Mouse (Mus musculus): ENCODE data around the gene C130050O18Rik. TPM values are rescaled to one million over a fixed set of nuclear protein-coding genes. Genes with fewer than 3 reads are reported as not detected.
A peak's percentile ranks its signal among the peaks of the same experiment; 100 is the strongest.

The C130050O18Rik gene
- total RNA-seq, 1 experiment from 2014 or later, result 3.3 TPM

DNA sequence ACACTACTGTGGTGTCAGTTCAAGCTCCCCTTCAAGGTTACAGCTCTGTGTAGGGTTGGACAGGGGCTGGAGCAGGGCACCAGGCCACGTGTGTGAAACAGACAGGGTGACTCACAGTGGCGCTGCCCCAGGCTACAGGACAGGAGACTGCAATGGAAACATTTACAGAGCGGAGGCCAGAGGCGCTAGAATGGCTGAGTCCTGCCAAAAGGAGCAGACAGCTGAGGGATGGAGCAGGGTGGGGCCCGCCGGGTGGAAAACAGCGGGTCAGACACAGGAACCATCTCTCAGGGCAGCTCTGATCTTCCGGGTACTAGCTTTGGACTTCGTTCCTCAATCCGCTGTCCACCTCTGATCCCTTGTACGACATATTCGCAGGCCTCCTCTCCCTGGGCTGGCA lies 4.3 kb downstream of the C130050O18Rik start:
- ATAC-seq (replicated peaks in 1 of 2; ENCODE audit: insufficient read depth in 1 of 2, low FRiP score in 2 of 2, low TSS enrichment in 1 of 2, low read depth in 1 of 2, poor library complexity in 2 of 2, severe bottlenecking in 2 of 2), result no peak

DNA sequence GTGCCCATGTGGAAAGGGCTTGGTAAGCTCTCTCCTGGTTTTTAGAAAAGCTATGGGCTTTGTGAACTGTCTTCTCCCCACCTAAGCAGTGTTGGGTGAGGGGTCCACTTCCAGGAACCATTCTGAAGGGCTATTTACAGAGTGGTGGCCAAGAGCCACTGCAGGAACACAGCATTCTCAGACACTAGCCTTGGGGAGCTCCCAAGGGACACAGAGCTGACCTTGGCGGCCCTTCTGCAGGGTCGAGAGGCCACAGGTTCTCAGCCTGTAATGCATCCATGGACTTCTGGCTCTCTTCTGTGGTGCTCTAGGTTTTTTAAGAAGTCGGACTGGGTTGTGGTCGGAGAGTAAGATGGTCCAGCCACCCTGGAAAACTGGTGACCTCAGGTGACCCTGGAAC lies 5.0 kb downstream of the C130050O18Rik start:
- no peak for ATAC-seq (replicated peaks in 1 of 2; ENCODE audit: insufficient read depth in 1 of 2, low FRiP score in 2 of 2, low TSS enrichment in 1 of 2, low read depth in 1 of 2, poor library complexity in 2 of 2, severe bottlenecking in 2 of 2)

DNA sequence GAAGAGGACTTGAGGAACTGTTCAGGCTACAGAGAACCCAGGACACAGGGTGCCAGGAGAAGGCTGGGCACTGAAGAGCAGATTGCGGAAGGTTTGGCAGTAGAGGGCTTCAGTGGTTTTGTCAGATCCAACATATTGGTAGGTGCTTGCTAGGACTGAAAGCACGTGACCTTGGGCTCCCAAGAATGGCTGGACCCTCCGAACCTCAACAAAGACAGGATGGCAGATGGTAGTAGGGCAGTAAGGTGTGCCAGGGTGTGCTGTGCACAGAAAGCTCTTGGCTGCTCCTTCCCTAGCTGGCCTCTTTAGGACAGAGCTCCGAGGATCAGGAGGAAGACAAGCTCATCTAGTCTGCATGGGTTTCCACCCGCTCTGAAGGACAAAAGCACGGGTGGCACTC lies 6.0 kb downstream of the C130050O18Rik start:
- ATAC-seq (replicated peaks in 1 of 2; ENCODE audit: insufficient read depth in 1 of 2, low FRiP score in 2 of 2, low TSS enrichment in 1 of 2, low read depth in 1 of 2, poor library complexity in 2 of 2, severe bottlenecking in 2 of 2), result no peak

DNA sequence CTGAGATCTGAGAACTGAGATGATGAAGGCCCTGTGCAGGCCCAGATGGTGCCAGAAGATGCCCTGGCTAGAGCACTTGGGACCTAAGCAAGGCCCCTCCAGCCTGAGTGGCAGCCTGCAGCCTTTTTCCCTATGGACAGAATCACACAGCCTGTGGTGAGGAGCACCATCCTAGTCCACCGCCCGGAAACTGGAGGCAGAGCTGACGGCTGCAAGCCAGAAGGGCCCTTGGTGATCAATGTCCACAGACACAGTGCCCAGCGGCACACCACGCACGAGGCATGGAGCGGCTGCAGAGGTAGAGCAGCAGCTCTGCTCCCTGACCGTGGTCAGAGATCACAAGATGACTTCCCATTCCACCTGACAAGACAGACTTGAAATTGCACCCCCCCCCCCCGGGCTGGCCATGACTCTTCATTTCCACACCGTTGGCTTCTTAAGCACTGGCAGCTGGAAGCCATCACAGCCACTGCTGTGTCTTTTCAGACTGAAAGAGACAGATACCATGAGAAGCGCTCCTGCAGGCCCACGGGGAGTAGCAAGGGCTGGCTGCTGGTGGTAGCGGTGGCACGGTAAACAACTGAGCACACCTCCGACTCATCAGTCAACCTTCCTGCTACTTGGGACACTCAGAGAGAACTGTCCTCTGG lies 6.7 kb downstream of the C130050O18Rik start:
- ATAC-seq (replicated peaks in 1 of 2; ENCODE audit: insufficient read depth in 1 of 2, low FRiP score in 2 of 2, low TSS enrichment in 1 of 2, low read depth in 1 of 2, poor library complexity in 2 of 2, severe bottlenecking in 2 of 2), result no peak

DNA sequence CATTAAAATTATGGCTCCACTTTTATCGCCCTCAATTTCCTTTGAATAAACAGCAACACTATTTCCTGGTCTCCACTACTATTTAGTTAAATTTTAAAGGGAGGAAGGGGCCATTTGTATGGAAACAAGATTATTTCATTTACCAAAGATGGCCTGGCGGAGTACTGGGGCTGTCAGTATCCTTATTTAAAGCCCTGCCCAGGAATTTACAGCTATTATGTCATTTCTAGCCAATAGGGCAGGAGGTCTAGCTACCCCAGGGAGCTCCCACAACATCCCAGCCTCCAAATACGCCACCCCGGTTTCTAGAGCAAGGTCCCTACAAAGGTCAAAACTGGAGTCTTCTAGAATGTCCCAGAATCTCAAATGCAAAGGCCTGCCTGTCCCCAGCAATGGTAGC lies 8.5 kb downstream of the C130050O18Rik start:
- ATAC-seq (replicated peaks in 1 of 2; ENCODE audit: insufficient read depth in 1 of 2, low FRiP score in 2 of 2, low TSS enrichment in 1 of 2, low read depth in 1 of 2, poor library complexity in 2 of 2, severe bottlenecking in 2 of 2), result no peak

DNA sequence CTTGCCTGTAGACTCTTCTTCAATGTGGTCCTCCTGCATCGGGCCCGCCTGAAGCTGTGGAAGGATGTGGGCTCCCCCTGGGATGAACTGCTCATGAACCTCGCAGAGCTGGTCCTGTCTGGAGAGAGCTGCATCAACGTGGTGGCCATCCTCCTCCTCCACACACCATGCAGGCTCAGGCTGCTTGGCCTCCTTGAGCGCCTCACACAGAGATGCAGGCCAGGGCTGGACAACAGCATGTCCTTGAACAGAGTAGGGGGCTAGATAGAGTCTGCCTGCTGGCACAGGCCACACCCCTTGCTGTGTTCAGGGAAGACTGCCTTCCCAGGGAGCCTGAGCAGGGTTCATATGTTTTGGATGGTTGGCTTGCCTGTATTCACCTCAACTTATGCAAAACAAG lies 9.9 kb downstream of the C130050O18Rik start:
- no peak for ATAC-seq (replicated peaks in 1 of 2; ENCODE audit: insufficient read depth in 1 of 2, low FRiP score in 2 of 2, low TSS enrichment in 1 of 2, low read depth in 1 of 2, poor library complexity in 2 of 2, severe bottlenecking in 2 of 2)

DNA sequence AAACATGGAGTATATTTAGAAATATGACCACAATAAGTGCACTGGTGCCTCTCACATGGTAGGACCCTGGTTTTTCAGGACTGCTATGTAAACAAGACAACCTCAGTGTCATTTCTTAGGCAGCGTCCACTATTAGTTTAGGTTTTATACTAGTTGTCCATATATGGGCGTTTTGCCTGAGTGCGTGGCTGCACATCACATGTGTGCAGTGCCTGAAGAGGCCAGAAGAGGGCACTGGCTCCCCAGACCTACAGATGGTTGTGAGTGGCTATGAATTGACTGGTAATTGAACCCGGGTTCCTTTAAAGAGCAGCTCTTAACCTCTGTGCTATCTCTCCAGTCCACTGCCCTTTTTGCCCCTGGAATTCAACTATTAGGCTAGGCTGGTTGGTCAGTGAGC lies 11.9 kb downstream of the C130050O18Rik start:
- no peak for ATAC-seq (replicated peaks in 1 of 2; ENCODE audit: insufficient read depth in 1 of 2, low FRiP score in 2 of 2, low TSS enrichment in 1 of 2, low read depth in 1 of 2, poor library complexity in 2 of 2, severe bottlenecking in 2 of 2)

DNA sequence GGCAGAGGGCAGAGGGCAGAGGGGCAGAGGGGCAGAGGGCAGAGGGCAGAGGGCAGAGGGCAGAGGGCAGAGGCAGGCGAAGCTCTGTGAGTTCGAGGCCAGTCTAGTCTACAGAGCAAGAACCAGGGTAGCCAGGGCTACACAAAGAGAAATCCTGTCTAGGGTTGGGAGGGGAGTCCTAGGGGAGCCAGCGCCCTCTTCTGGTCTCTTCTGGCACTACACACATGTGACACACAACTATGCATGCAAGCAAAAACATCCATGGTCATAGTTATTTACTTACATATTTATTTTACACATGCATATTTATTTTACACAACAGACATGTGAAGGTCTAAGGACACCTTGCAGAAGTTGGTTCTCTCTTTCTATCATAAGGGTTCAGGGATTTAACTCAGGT lies 12.4 kb downstream of the C130050O18Rik start:
- no peak for ATAC-seq (replicated peaks in 1 of 2; ENCODE audit: insufficient read depth in 1 of 2, low FRiP score in 2 of 2, low TSS enrichment in 1 of 2, low read depth in 1 of 2, poor library complexity in 2 of 2, severe bottlenecking in 2 of 2)

DNA sequence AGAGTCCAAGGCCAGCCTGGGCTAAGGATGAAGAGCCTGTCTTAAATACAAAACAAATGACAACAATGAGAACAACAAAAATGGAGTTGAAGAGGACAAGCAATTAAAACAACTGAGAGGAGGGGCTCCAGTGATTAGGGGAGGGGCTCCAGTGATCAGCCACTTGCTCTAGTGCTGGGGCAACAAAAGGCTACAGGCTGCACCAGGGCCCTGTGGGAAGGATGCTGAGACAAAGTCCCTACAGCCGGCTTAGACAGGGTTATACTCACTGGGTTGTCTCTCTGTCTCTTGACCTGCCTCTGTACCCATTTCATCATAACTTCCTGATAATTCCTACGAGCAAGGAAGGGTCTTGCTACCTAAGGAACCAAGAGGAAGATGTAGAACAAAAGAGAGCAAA lies 13.0 kb downstream of the C130050O18Rik start:
- ATAC-seq (replicated peaks in 1 of 2; ENCODE audit: insufficient read depth in 1 of 2, low FRiP score in 2 of 2, low TSS enrichment in 1 of 2, low read depth in 1 of 2, poor library complexity in 2 of 2, severe bottlenecking in 2 of 2), result no peak

DNA sequence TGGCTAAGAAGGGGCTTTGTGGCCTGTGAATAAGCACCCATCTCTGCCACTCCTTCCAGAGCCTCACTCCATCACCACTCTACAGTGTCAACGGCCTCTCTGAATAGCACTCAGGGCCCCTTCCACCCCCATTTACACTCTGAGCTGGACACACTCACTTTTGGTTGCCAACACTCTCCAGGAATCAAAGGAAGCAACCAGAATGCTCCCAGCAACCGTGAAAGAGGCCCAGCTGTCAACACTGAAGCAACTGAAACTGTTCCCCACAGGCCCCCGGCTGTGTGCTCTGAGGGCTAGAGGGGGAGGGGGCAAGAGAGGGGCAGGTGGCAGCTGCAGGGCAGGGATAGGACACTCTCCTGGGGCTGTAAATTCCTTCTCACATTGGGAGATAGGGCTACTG lies 13.6 kb downstream of the C130050O18Rik start:
- peak in 1 of 2 experiments; percentile 19; a peak in 1 of 4 replicates for ATAC-seq (replicated peaks in 1 of 2; ENCODE audit: insufficient read depth in 1 of 2, low FRiP score in 2 of 2, low TSS enrichment in 1 of 2, low read depth in 1 of 2, poor library complexity in 2 of 2, severe bottlenecking in 2 of 2)

DNA sequence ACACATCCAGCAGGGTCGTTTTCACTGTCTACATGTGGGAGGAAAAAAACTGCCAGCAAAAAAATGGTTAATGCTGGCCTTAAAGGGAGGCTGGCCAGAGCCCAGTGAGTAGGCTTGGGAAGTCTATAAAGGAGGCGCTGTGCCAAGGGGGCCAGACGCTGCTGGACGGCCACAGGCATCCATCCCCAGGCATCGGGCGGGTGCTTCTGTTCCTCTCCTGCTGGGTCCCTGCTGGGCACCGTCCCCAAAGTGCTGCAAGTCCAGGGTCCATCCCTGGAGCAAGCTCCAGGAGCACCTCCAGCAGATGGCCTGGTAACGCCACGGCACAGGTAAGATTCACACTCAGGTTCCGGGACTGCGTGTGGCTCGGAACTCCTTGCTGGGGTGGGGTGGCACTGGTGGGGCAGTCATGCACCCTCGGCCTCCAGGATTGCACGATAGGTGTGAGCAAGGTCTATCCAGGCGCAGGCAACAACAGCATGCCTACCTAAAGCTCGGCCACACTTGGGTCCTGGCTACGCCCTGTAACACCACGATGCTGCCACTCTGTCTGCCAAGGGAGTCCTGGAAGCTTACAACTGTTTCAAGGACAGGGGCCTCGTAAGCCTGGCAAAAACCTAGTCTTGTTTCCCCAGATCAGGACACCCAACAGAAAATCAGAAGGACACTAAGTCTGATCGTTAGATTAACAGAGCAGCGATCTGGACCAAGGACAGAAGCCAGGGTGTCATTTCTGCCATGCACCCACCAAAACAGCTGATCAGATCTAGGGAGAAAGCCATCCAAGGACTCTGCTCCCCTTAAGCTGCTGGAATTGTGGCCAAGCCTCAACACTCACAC lies 18.2 kb downstream of the C130050O18Rik start, which contains the start of gene Gper1:
Gene Gper1 (plus strand): TSS at position 126 of the 840 bp plus-strand sequence.
- ATAC-seq (replicated peaks in 1 of 2; ENCODE audit: insufficient read depth in 1 of 2, low FRiP score in 2 of 2, low TSS enrichment in 1 of 2, low read depth in 1 of 2, poor library complexity in 2 of 2, severe bottlenecking in 2 of 2), result no peak

DNA sequence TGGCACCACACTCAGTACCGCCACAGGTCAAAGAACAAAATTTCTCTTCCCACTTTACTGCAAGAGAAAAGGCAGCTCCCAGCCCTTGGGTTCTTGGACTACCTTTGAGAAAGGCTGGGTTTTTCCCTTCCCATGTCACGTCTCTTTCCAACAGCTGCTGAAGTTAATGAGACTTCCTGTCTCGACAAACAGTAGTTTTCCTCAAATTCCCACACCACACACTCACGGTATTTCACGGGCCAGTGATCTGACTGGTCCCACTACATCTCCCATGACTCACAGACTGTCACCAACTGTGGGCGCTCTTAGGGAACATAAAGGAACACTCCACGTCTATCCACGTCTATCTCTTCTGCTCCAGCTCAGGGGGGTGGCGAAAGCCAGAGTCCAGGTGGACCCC lies 20.1 kb downstream of the C130050O18Rik start:
- no peak for ATAC-seq (replicated peaks in 1 of 2; ENCODE audit: insufficient read depth in 1 of 2, low FRiP score in 2 of 2, low TSS enrichment in 1 of 2, low read depth in 1 of 2, poor library complexity in 2 of 2, severe bottlenecking in 2 of 2)

DNA sequence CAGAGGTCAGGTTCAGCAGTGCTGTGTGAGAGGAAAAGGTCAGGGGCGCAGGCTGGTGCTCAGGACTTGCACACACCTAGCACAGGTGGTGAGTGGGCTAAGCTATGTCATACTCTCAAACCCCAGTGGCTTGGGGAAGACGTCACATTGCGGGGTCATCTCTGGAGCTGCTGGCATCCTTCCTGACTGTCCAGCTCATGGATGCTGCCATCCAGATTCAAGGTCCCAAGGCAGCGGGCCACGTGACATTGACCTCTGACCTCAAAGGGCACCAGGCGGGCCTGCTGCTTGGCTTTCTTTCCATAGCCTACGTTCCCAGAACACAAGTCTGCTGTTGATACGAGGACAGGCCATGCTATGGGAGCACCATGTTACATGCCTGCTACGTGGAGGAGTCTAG lies 21.9 kb downstream of the C130050O18Rik start:
- no peak for ATAC-seq (replicated peaks in 1 of 2; ENCODE audit: insufficient read depth in 1 of 2, low FRiP score in 2 of 2, low TSS enrichment in 1 of 2, low read depth in 1 of 2, poor library complexity in 2 of 2, severe bottlenecking in 2 of 2)

DNA sequence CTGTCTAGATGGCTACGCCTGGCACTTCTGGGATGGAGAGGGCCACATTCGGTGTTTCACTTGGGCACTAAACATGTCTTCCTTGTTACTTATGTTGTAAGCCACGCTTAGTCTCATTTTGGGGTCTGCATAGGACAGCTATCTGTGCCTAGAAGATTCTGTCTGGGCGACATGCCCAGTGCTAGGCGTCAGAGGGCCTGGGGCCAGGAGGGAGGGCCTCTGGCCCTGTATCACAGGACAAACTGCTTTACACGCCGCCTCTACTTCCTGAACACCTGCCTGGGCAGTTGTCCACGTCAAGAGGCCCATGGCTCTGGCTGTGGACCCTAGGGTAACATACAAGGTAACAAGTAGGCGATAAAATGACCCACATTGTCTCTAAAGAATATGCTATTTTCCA lies 22.9 kb downstream of the C130050O18Rik start:
- no peak for ATAC-seq (replicated peaks in 1 of 2; ENCODE audit: insufficient read depth in 1 of 2, low FRiP score in 2 of 2, low TSS enrichment in 1 of 2, low read depth in 1 of 2, poor library complexity in 2 of 2, severe bottlenecking in 2 of 2)

DNA sequence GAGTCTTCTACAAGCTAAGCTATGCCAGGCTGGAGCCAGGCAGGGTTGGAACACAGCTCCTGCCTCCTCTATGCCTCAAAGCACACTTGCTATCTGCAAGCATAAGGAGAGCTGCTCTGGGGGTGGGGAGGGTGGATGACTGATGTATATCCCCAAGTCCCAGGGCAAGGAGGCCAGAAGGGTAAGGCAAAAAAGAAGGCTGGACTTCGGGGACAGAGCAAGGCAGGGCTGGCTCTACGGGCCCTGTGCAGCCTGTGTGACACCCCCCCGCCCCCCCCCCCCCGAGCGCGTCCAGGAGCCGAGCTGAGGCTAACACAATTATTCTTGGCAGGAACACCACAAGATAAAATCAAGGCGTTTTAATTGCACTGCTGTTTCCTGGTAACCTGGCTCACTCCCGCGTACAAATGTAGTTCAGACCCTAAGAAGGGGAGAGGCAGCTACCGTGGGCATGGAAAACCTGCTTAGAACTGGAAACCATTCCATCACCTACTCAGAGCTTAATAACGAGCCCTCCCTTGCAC lies 24.8 kb downstream of the C130050O18Rik start:
- ATAC-seq (replicated peaks in 1 of 2; ENCODE audit: insufficient read depth in 1 of 2, low FRiP score in 2 of 2, low TSS enrichment in 1 of 2, low read depth in 1 of 2, poor library complexity in 2 of 2, severe bottlenecking in 2 of 2), result no peak

DNA sequence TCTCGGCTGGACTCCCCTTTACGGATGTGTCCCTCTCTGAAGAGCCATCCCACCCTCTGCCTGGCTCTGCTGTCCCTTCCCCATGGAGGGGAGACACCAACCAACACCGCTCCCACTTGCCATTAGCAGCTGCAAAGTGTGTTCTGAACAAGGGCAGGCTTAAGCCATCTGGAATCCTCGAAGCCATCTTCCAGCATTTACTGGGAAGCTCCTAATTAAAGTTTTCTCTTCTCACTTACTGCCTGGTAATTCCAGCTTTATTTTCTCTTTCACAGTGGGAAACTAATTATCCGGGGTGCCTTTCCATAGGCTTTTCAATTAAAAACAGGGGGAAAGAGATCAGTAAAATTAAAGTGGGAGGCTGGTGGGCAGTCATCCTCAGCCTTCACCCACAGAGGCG lies 27.3 kb downstream of the C130050O18Rik start:
- ATAC-seq (replicated peaks in 1 of 2; ENCODE audit: insufficient read depth in 1 of 2, low FRiP score in 2 of 2, low TSS enrichment in 1 of 2, low read depth in 1 of 2, poor library complexity in 2 of 2, severe bottlenecking in 2 of 2), result no peak

DNA sequence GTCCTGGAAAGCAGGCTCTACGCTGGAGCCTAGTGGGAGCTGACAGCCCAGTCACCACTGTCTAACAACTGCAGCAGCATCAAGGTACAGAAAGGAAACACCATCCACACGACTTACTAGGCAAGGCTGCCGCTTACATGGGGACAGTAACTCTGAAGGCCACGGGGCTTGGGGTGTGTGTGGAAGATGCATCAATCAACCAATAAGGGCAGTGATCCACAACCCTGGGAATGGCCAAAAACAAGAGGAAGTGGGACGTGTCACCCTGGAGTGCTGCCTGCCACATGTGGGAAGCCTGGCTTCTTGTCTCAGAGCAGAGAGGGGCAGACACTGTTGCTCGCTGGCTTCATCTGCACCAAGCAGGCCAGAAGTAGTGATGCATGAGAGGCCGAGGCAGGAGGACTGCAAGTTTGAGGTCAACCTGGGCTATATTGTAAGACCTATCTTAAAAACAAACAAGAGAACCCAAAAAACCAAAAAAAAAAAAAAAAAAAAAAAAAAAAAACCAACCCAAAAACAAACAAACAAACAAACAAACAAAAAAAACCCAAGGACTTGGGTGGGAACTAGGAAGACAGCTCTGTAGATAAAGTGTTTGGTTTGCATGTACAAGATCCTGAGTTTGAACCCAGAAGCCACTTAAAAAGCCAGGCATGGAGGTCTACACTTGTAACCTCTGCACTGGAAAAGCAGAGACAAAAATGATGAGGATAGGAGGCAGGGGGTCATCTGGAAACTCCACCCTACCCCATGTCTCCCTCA lies 27.8 kb downstream of the C130050O18Rik start:
- ATAC-seq (replicated peaks in 1 of 2; ENCODE audit: insufficient read depth in 1 of 2, low FRiP score in 2 of 2, low TSS enrichment in 1 of 2, low read depth in 1 of 2, poor library complexity in 2 of 2, severe bottlenecking in 2 of 2), result no peak
